Mouse (Mus musculus) embryonic fibroblast, embryonic 13.5 days (primary cell): ENCODE data around the gene Tmem127. TPM values are rescaled to one million over a fixed set of nuclear protein-coding genes. Genes with fewer than 3 reads are reported as not detected.

ENCODE experiments used
- H3K27ac ChIP-seq: 2 replicates; pipeline ENCODE4 v1.5.1; 2012; ENCODE audit warnings: low read length, control low read depth, inconsistent platforms; ENCODE audit not compliant: insufficient read depth
- H3K4me1 ChIP-seq: 2 replicates; pipeline ENCODE4 v1.6.1; 2011; ENCODE audit warnings: low read length; ENCODE audit not compliant: control insufficient read depth, insufficient read depth
- H3K4me3 ChIP-seq: 2 replicates; pipeline ENCODE4 v1.5.1; 2011; ENCODE audit warnings: mild to moderate bottlenecking, control low read depth, low read length; ENCODE audit not compliant: insufficient read depth
- CTCF ChIP-seq: IDR thresholded peaks from 2 replicates; pipeline ENCODE4 v1.5.1; 2011; ENCODE audit warnings: mild to moderate bottlenecking, control low read depth, low read length, moderate library complexity, borderline replicate concordance; ENCODE audit not compliant: insufficient read depth
- POLR2A ChIP-seq: IDR thresholded peaks from 2 replicates; pipeline ENCODE4 v1.6.1; 2011; ENCODE audit warnings: low read depth, mild to moderate bottlenecking, control low read depth, low read length, moderate library complexity
- polyA plus RNA-seq: library from polyadenylated mRNA; stranded (reverse); fragments of >200 nt; gene quantifications from 2 replicates; pipeline ENCODE4 v1.2.4, GENCODE M21; 2011; ENCODE audit warnings: low read depth; ENCODE audit not compliant: missing spikeins, insufficient read length

The Tmem127 gene
- polyA plus RNA-seq, 1 experiment: 59.2 TPM

- H3K27ac ChIP-seq: no peak overlapping the region
- no peaks in the 10 kb centered on the region for H3K4me1 ChIP-seq
- no peak overlapping the region for H3K4me3 ChIP-seq
- no peak for TF ChIP-seq CTCF
- no peak for TF ChIP-seq POLR2A
These were observed 7.6 kb upstream of the Tmem127 start for GRCm38 (mm10) chr2:127240065-127240464.

- H3K4me3 ChIP-seq: peak overlapping the region; percentile 91
- H3K4me1 ChIP-seq: peaks cover 14% of the 10 kb centered on the region
- no peak overlapping the region for H3K27ac ChIP-seq
- TF ChIP-seq CTCF: no peak
- TF ChIP-seq POLR2A: no peak
These were observed 761 bp downstream of the Tmem127 start for GRCm38 (mm10) chr2:127248334-127249004.

- TF ChIP-seq CTCF (no peak), POLR2A (no peak)
- Histone ChIP-seq H3K4me3 (no peak overlapping the region), H3K4me1 (peaks cover 17% of the 10 kb centered on the region), H3K27ac (no peak overlapping the region)
These were observed 2.7 kb downstream of the Tmem127 start for GRCm38 (mm10) chr2:127250291-127251008.

GRCm38 (mm10) chr2:127251457-127251856 lies 3.7 kb downstream of the Tmem127 start:
- no peak overlapping the region for H3K4me3 ChIP-seq
- no peak overlapping the region for H3K27ac ChIP-seq
- TF ChIP-seq POLR2A (no peak), CTCF (no peak)
- peaks cover 16% of the 10 kb centered on the region for H3K4me1 ChIP-seq

- peaks cover 16% of the 10 kb centered on the region for H3K4me1 ChIP-seq
- TF ChIP-seq CTCF (no peak), POLR2A (no peak)
- no peak overlapping the region for H3K4me3 ChIP-seq
- H3K27ac ChIP-seq: no peak overlapping the region
These were observed 4.3 kb downstream of the Tmem127 start for GRCm38 (mm10) chr2:127251880-127252527.

GRCm38 (mm10) chr2:127252787-127253186 lies 5.1 kb downstream of the Tmem127 start:
- no peak for TF ChIP-seq CTCF
- no peak for TF ChIP-seq POLR2A
- H3K4me3 ChIP-seq: no peak overlapping the region
- H3K4me1 ChIP-seq: peaks cover 16% of the 10 kb centered on the region
- no peak overlapping the region for H3K27ac ChIP-seq

- no peak for TF ChIP-seq POLR2A
- no peak for TF ChIP-seq CTCF
- H3K4me1 ChIP-seq: peaks cover 16% of the 10 kb centered on the region
- peak overlapping the region; percentile 63; the same call in 1 of the 2 replicates for H3K27ac ChIP-seq
- H3K4me3 ChIP-seq: no peak overlapping the region
These were observed 7.0 kb downstream of the Tmem127 start for GRCm38 (mm10) chr2:127254604-127255134.

- peak overlapping the region; percentile 63; the same call in 1 of the 2 replicates for H3K27ac ChIP-seq
- H3K4me3 ChIP-seq: no peak overlapping the region
- H3K4me1 ChIP-seq: peaks cover 16% of the 10 kb centered on the region
- no peak for TF ChIP-seq CTCF
- no peak for TF ChIP-seq POLR2A
These were observed 7.6 kb downstream of the Tmem127 start for GRCm38 (mm10) chr2:127255294-127255693.

- Histone ChIP-seq H3K4me1 (peaks cover 3% of the 10 kb centered on the region; the same call in 1 of the 2 replicates), H3K27ac (no peak overlapping the region), H3K4me3 (no peak overlapping the region)
- TF ChIP-seq POLR2A (no peak), CTCF (no peak)
These were observed 11.6 kb downstream of the Tmem127 start for GRCm38 (mm10) chr2:127259340-127259739.
